Mouse (Mus musculus): ENCODE results near the gene Dhx33.

Dhx33 gene

GRCm38 (mm10) chr11:70982030-70982429 is 22.2 kb downstream of the Dhx33 start:
- DNase-seq (ENCODE audit: low read depth, low spot score), result no peak

GRCm38 (mm10) chr11:70980751-70981510 is 23.3 kb downstream of the Dhx33 start:
- no peak for DNase-seq (ENCODE audit: low read depth, low spot score)

- DNase-seq (ENCODE audit: low read depth, low spot score), result no peak
Measured at GRCm38 (mm10) chr11:70980232-70980631, 24.0 kb downstream of the Dhx33 start.

GRCm38 (mm10) chr11:70977293-70977692 is 26.9 kb downstream of the Dhx33 start:
- DNase-seq (ENCODE audit: low read depth, low spot score), result no peak

GRCm38 (mm10) chr11:70975193-70975592 is 29.0 kb downstream of the Dhx33 start:
- DNase-seq (ENCODE audit: low read depth, low spot score), result peak; percentile 57

GRCm38 (mm10) chr11:70973947-70974346 is 30.3 kb downstream of the Dhx33 start:
- no peak for DNase-seq (ENCODE audit: low read depth, low spot score)

- DNase-seq (ENCODE audit: low read depth, low spot score), result no peak
Measured at GRCm38 (mm10) chr11:70972586-70972985, 31.7 kb downstream of the Dhx33 start.

GRCm38 (mm10) chr11:70970560-70971540 is 33.4 kb downstream of the Dhx33 start:
- DNase-seq (ENCODE audit: low read depth, low spot score), result peak; percentile 63

GRCm38 (mm10) chr11:70969821-70970559 is 34.2 kb downstream of the Dhx33 start, which contains the start of the genes Nup88 and Rpain:
Nup88 (minus strand) TSS chr11:70969973.
Rpain (plus strand) TSS chr11:70970213.
- peak; percentile 99 for DNase-seq (ENCODE audit: low read depth, low spot score)

GRCm38 (mm10) chr11:70969271-70969794 is 34.9 kb downstream of the Dhx33 start:
- DNase-seq (ENCODE audit: low read depth, low spot score), result no peak

- no peak for DNase-seq (ENCODE audit: low read depth, low spot score)
Measured at GRCm38 (mm10) chr11:70964222-70964907, 39.9 kb downstream of the Dhx33 start.

GRCm38 (mm10) chr11:70960786-70961554 is 43.3 kb downstream of the Dhx33 start:
- DNase-seq (ENCODE audit: low read depth, low spot score), result peak; percentile 79

- DNase-seq (ENCODE audit: low read depth, low spot score), result no peak
Measured at GRCm38 (mm10) chr11:70954711-70955110, 49.5 kb downstream of the Dhx33 start.

- peak; percentile 55 for DNase-seq (ENCODE audit: low read depth, low spot score)
Measured at GRCm38 (mm10) chr11:70944935-70945817, 59.1 kb downstream of the Dhx33 start.

- no peak for DNase-seq (ENCODE audit: low read depth, low spot score)
Measured at GRCm38 (mm10) chr11:70943651-70944050, 60.6 kb downstream of the Dhx33 start.

GRCm38 (mm10) chr11:70942596-70942995 is 61.6 kb downstream of the Dhx33 start:
- DNase-seq (ENCODE audit: low read depth, low spot score), result peak; percentile 30

- peak; percentile 17 for DNase-seq (ENCODE audit: low read depth, low spot score)
Measured at GRCm38 (mm10) chr11:70935316-70935715, 68.9 kb downstream of the Dhx33 start.
